Mouse (Mus musculus): ENCODE data around the gene Kansl1. TPM values are rescaled to one million over a fixed set of nuclear protein-coding genes. Genes with fewer than 3 reads are reported as not detected.

Gene Kansl1
- total RNA-seq, 1 experiment, result 37.7 TPM

DNA sequence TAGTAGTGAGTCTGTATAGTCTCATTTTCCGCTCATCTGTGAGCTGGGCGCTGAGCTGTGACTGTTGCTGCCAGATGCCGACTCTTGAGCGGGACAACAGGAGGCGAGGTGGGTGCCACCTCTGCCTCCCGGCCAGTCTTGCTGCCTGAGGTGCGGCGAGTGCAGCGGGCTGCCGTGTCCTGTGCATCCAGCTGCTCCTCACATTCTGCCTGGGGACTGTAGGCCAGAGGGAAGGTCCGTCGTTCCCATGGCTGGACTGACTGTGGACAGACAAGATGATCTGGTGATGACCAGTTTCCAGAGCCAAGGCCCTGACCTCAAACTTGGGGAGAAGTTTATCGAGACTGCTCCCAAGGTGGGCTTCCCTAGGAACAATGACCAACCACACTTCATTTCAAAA lies 133.7 kb downstream of the Kansl1 start:
- in situ Hi-C loops (cut with MboI; ENCODE audit: low sequenced_read_pairs in 2 of 2, unreplicated experiment in 2 of 2), result no loop called here
- no peak for DNase-seq (ENCODE audit: low read depth, low spot score)

DNA sequence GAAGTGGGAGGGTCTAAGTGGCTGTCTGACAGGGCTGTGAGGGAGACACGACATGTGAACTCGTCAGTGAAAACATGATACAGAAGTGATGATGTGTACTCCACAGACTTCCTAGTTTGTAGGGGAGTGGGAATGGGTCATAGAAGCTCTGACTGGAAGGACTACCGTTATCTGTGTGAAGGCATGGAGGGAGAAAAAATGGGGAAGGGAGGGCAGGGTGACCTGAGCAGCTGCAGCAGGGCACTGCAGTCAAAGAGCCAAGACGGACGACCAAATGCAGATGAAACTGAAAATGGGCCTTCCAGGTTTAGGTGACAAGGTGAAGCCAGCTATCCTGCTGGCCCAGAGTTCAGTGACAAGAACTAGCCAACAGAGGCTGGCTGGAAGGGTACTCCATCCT lies 134.5 kb downstream of the Kansl1 start:
- in situ Hi-C loops (cut with MboI; ENCODE audit: low sequenced_read_pairs in 2 of 2, unreplicated experiment in 2 of 2), result no loop called here
- no peak for DNase-seq (ENCODE audit: low read depth, low spot score)
- no peak for TF ChIP-seq ZC3H11A (IDR thresholded peaks at IDR 0.05; ENCODE audit: borderline replicate concordance, low read depth, low read length)
- no peak overlapping the region for H3K27ac ChIP-seq (ENCODE audit: insufficient read depth, low read depth, low read length, poor library complexity, severe bottlenecking)
- H3K9me3 ChIP-seq (ENCODE audit: control insufficient read depth, insufficient read depth, low read depth, low read length), result no peaks in the 10 kb centered on the region
- no peak overlapping the region for H3K9ac ChIP-seq (ENCODE audit: insufficient read depth, low read depth, low read length, poor library complexity, severe bottlenecking)
- no peak overlapping the region for H3K4me3 ChIP-seq (ENCODE audit: insufficient read depth in 1 of 2, low read depth in 1 of 2, low read length in 2 of 2, poor library complexity in 1 of 2, severe bottlenecking in 1 of 2)
- H3K36me3 ChIP-seq (ENCODE audit: control insufficient read depth, insufficient read depth, low read length, poor library complexity, severe bottlenecking), result peaks cover 28% of the 10 kb centered on the region
- H3K4me1 ChIP-seq (ENCODE audit: control insufficient read depth in 2 of 2, insufficient read depth in 2 of 2, low read length in 2 of 2, poor library complexity in 1 of 2), result no peaks in the 10 kb centered on the region

More for the DNA sequence above, 133.7 kb downstream of the Kansl1 start:
- Histone ChIP-seq H3K9me3 (ENCODE audit: control insufficient read depth, insufficient read depth, low read depth, low read length) (no peaks in the 10 kb centered on the region), H3K9ac (ENCODE audit: insufficient read depth, low read depth, low read length, poor library complexity, severe bottlenecking) (no peak overlapping the region), H3K4me1 (ENCODE audit: control insufficient read depth in 2 of 2, insufficient read depth in 2 of 2, low read length in 2 of 2, poor library complexity in 1 of 2) (no peaks in the 10 kb centered on the region), H3K36me3 (ENCODE audit: control insufficient read depth, insufficient read depth, low read length, poor library complexity, severe bottlenecking) (peaks cover 28% of the 10 kb centered on the region), H3K27ac (ENCODE audit: insufficient read depth, low read depth, low read length, poor library complexity, severe bottlenecking) (no peak overlapping the region), H3K4me3 (ENCODE audit: insufficient read depth in 1 of 2, low read depth in 1 of 2, low read length in 2 of 2, poor library complexity in 1 of 2, severe bottlenecking in 1 of 2) (no peak overlapping the region)
- TF ChIP-seq ZNF384 (IDR thresholded peaks at IDR 0.05; ENCODE audit: low read depth, low read length) (no peak), CHD2 (IDR thresholded peaks at IDR 0.05; ENCODE audit: low read depth, low read length) (no peak), MAFK (IDR thresholded peaks at IDR 0.05; ENCODE audit: insufficient read depth, low read depth, low read length) (no peak), HCFC1 (IDR thresholded peaks at IDR 0.05; ENCODE audit: borderline replicate concordance, insufficient read depth, low read length) (no peak)

DNA sequence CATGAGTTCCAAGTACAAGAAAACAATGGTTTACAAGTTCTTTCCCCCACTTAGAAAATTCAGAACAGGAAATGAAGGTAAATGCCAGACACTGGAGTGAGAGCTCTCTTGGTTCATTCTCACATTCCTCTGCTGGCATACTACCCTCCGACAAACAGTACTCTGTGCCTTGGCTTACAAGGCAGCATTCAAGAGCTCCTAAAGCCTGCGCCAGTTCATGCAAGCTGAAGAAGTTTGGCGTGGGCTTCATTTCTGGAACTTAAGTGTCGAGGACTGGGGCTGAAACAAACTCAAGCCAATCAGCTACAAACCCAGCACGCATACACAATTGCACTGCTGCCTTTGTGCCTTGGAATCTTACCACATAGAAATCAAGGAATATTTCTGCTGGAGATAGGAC lies 136.6 kb downstream of the Kansl1 start:
- Histone ChIP-seq H3K4me1 (ENCODE audit: control insufficient read depth in 2 of 2, insufficient read depth in 2 of 2, low read length in 2 of 2, poor library complexity in 1 of 2) (no peaks in the 10 kb centered on the region), H3K27ac (ENCODE audit: insufficient read depth, low read depth, low read length, poor library complexity, severe bottlenecking) (no peak overlapping the region), H3K9me3 (ENCODE audit: control insufficient read depth, insufficient read depth, low read depth, low read length) (no peaks in the 10 kb centered on the region), H3K4me3 (ENCODE audit: insufficient read depth in 1 of 2, low read depth in 1 of 2, low read length in 2 of 2, poor library complexity in 1 of 2, severe bottlenecking in 1 of 2) (no peak overlapping the region), H3K36me3 (ENCODE audit: control insufficient read depth, insufficient read depth, low read length, poor library complexity, severe bottlenecking) (peaks cover 21% of the 10 kb centered on the region), H3K9ac (ENCODE audit: insufficient read depth, low read depth, low read length, poor library complexity, severe bottlenecking) (no peak overlapping the region)
- DNase-seq (ENCODE audit: low read depth, low spot score), result no peak
- no peak for TF ChIP-seq HCFC1 (IDR thresholded peaks at IDR 0.05; ENCODE audit: borderline replicate concordance, insufficient read depth, low read length)
- TF ChIP-seq MAFK (IDR thresholded peaks at IDR 0.05; ENCODE audit: insufficient read depth, low read depth, low read length), result no peak
- no peak for TF ChIP-seq ZC3H11A (IDR thresholded peaks at IDR 0.05; ENCODE audit: borderline replicate concordance, low read depth, low read length)
- TF ChIP-seq ZNF384 (IDR thresholded peaks at IDR 0.05; ENCODE audit: low read depth, low read length), result no peak
- no peak for TF ChIP-seq CHD2 (IDR thresholded peaks at IDR 0.05; ENCODE audit: low read depth, low read length)
- in situ Hi-C loops (cut with MboI; ENCODE audit: low sequenced_read_pairs in 2 of 2, unreplicated experiment in 2 of 2), result no loop called here

DNA sequence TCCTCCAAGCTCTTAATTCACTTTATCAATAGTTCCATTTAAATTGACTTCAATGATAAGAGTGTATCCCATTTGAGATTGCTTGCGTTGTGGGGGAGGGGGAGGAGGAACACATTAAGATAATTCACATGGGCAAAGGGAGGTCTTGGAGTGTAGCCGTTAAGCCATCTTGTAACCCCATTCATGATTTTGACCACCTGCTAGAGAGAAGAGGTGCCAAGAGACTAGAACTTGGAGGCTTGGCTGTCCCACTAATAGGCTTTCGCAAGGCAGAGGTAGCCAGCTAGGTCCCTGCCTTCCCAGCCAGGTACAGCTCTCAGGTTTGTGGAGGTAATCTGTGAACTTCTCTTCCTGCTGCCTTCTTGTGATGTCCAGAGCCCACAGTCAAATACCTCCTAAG lies 137.5 kb downstream of the Kansl1 start:
- TF ChIP-seq CHD2 (IDR thresholded peaks at IDR 0.05; ENCODE audit: low read depth, low read length) (no peak), MAFK (IDR thresholded peaks at IDR 0.05; ENCODE audit: insufficient read depth, low read depth, low read length) (no peak), ZC3H11A (IDR thresholded peaks at IDR 0.05; ENCODE audit: borderline replicate concordance, low read depth, low read length) (no peak), ZNF384 (IDR thresholded peaks at IDR 0.05; ENCODE audit: low read depth, low read length) (no peak), HCFC1 (IDR thresholded peaks at IDR 0.05; ENCODE audit: borderline replicate concordance, insufficient read depth, low read length) (no peak)
- Histone ChIP-seq H3K4me3 (ENCODE audit: insufficient read depth in 1 of 2, low read depth in 1 of 2, low read length in 2 of 2, poor library complexity in 1 of 2, severe bottlenecking in 1 of 2) (no peak overlapping the region), H3K9ac (ENCODE audit: insufficient read depth, low read depth, low read length, poor library complexity, severe bottlenecking) (no peak overlapping the region), H3K36me3 (ENCODE audit: control insufficient read depth, insufficient read depth, low read length, poor library complexity, severe bottlenecking) (peaks cover 20% of the 10 kb centered on the region), H3K9me3 (ENCODE audit: control insufficient read depth, insufficient read depth, low read depth, low read length) (no peaks in the 10 kb centered on the region), H3K27ac (ENCODE audit: insufficient read depth, low read depth, low read length, poor library complexity, severe bottlenecking) (no peak overlapping the region), H3K4me1 (ENCODE audit: control insufficient read depth in 2 of 2, insufficient read depth in 2 of 2, low read length in 2 of 2, poor library complexity in 1 of 2) (no peaks in the 10 kb centered on the region)
- in situ Hi-C loops (cut with MboI; ENCODE audit: low sequenced_read_pairs in 2 of 2, unreplicated experiment in 2 of 2), result no loop called here
- no peak for DNase-seq (ENCODE audit: low read depth, low spot score)

DNA sequence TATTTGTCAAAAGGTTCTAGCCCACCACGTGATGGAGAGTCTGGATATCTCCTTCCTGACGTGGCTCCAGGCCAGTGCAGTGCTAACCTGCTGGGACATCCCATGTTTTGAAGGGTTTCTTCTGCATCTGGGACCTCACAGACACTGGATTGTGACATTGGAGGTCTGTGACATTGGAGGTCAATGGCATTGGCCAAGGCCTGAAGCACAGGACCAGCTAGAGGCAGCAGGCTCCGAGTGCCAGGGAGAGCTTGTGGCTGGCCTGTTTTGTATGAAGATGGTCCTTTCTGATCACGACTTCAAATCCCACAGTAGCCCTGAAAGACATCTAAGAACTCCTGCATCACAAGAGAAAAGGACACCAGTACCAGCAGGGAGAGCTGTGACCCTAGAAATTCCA lies 138.5 kb downstream of the Kansl1 start:
- in situ Hi-C loops (cut with MboI; ENCODE audit: low sequenced_read_pairs in 2 of 2, unreplicated experiment in 2 of 2), result no loop called here
- DNase-seq (ENCODE audit: low read depth, low spot score), result no peak
- Histone ChIP-seq H3K36me3 (ENCODE audit: control insufficient read depth, insufficient read depth, low read length, poor library complexity, severe bottlenecking) (peaks cover 13% of the 10 kb centered on the region), H3K9me3 (ENCODE audit: control insufficient read depth, insufficient read depth, low read depth, low read length) (no peaks in the 10 kb centered on the region), H3K9ac (ENCODE audit: insufficient read depth, low read depth, low read length, poor library complexity, severe bottlenecking) (no peak overlapping the region), H3K4me1 (ENCODE audit: control insufficient read depth in 2 of 2, insufficient read depth in 2 of 2, low read length in 2 of 2, poor library complexity in 1 of 2) (no peaks in the 10 kb centered on the region), H3K27ac (ENCODE audit: insufficient read depth, low read depth, low read length, poor library complexity, severe bottlenecking) (no peak overlapping the region), H3K4me3 (ENCODE audit: insufficient read depth in 1 of 2, low read depth in 1 of 2, low read length in 2 of 2, poor library complexity in 1 of 2, severe bottlenecking in 1 of 2) (no peak overlapping the region)
- no peak for TF ChIP-seq ZNF384 (IDR thresholded peaks at IDR 0.05; ENCODE audit: low read depth, low read length)
